Mouse (Mus musculus) embryonic facial prominence, embryonic 10.5 days (tissue): ENCODE results near the gene Gm21680. TPM values are rescaled to one million over a fixed set of nuclear protein-coding genes. Genes with fewer than 3 reads are reported as not detected.
"Not testable (repeated sequence)": the region's sequence is repeated elsewhere in the genome, so short reads cannot be mapped to it uniquely, and the experiment has no call there.

Experiments
- DNase-seq: peaks from one replicate; pipeline ENCODE4 v3.0.0-alpha.2; 2017; ENCODE audit warnings: low spot score
- H3K27ac ChIP-seq: fragments of 300-500 bp; sonication (generic); replicated peaks from 2 replicates; pipeline ENCODE4 v1.5.1; 2016; ENCODE audit warnings: mild to moderate bottlenecking
- H3K27me3 ChIP-seq: fragments of 300-500 bp; sonication (generic); replicated peaks from 2 replicates; pipeline ENCODE4 v1.6.1; 2016; ENCODE audit warnings: low read depth, mild to moderate bottlenecking; ENCODE audit not compliant: poor library complexity, severe bottlenecking
- H3K36me3 ChIP-seq: fragments of 300-500 bp; sonication (generic); replicated peaks from 2 replicates; pipeline ENCODE4 v1.6.1; 2016; ENCODE audit warnings: mild to moderate bottlenecking, moderate library complexity
- H3K4me1 ChIP-seq: fragments of 300-500 bp; sonication (generic); 2 replicates; pipeline ENCODE4 v1.6.1; 2016
- H3K4me3 ChIP-seq: fragments of 300-500 bp; sonication (generic); 2 replicates; pipeline ENCODE4 v1.5.1; 2016; ENCODE audit warnings: mild to moderate bottlenecking, moderate library complexity
- H3K9me3 ChIP-seq: fragments of 300-500 bp; sonication (generic); 2 replicates; pipeline ENCODE4 v1.6.1; 2016; ENCODE audit warnings: mild to moderate bottlenecking
- WGBS: fragments of 180-500 bp; shearing (Covaris S2); methylation state at CpG from one replicate; pipeline ENCODE4 v1.1.7; 2016; 5-methylcytosine and 5-hydroxymethylcytosine counted together
- polyA plus RNA-seq: library from polyadenylated mRNA; unstranded; fragments of >200 nt; fragmentation: Nextera tagmentation; extraction: Ambion mirVana; gene quantifications from 2 replicates; pipeline ENCODE4 v1.2.1, GENCODE M21; 2016

Gene Gm21680
- 0.09 and 0.13 TPM in 2 replicates for polyA plus RNA-seq

GRCm38 (mm10) chr5:25972563-25972962 lies at the start of gene Gm21680:
TSS of gene Gm21680 (minus strand) at chr5:25972663.
- not testable (repeated sequence) for H3K4me1 ChIP-seq, H3K27me3 ChIP-seq, H3K9me3 ChIP-seq, H3K27ac ChIP-seq, H3K36me3 ChIP-seq, H3K4me3 ChIP-seq, DNase-seq
- WGBS, result no CpG with 5 or more reads among the region's 2 CpGs

GRCm38 (mm10) chr5:26007697-26008096 lies 35.2 kb upstream of the Gm21680 start:
- not testable (repeated sequence) for H3K9me3 ChIP-seq, H3K4me3 ChIP-seq, H3K27ac ChIP-seq, H3K36me3 ChIP-seq, H3K4me1 ChIP-seq, DNase-seq
- 72% methylated on average over 7 of the region's 7 CpGs for WGBS
- H3K27me3 ChIP-seq, result peaks cover 16% of the 10 kb centered on the region

- WGBS, result 17% methylated on average over 45 of the region's 45 CpGs
- H3K27ac ChIP-seq, H3K4me1 ChIP-seq, H3K36me3 ChIP-seq, H3K9me3 ChIP-seq: not testable (repeated sequence)
- peak; percentile 64 for DNase-seq
- H3K4me3 ChIP-seq, result peak overlapping the region; percentile 47
- H3K27me3 ChIP-seq, result peaks cover 16% of the 10 kb centered on the region
Measured at GRCm38 (mm10) chr5:26006937-26007695, 34.7 kb upstream of the Gm21680 start.

GRCm38 (mm10) chr5:26004698-26005097 lies 32.2 kb upstream of the Gm21680 start, which contains the start of gene Gm1979:
TSS of gene Gm1979 (minus strand) at chr5:26004798.
- H3K9me3 ChIP-seq, H3K4me3 ChIP-seq, H3K4me1 ChIP-seq, H3K27ac ChIP-seq, H3K36me3 ChIP-seq, DNase-seq: not testable (repeated sequence)
- H3K27me3 ChIP-seq, result peaks cover 16% of the 10 kb centered on the region
- 95% methylated on average over 1 of the region's 2 CpGs for WGBS

GRCm38 (mm10) chr5:25988550-25988949 lies 16.1 kb upstream of the Gm21680 start, which contains the start of gene Gm21698:
TSS of gene Gm21698 (minus strand) at chr5:25988650.
- H3K4me3 ChIP-seq, H3K27me3 ChIP-seq, H3K27ac ChIP-seq, H3K4me1 ChIP-seq, DNase-seq, H3K36me3 ChIP-seq, H3K9me3 ChIP-seq: not testable (repeated sequence)
- no CpG with 5 or more reads among the region's 3 CpGs for WGBS

GRCm38 (mm10) chr5:25957050-25957449 lies 15.4 kb downstream of the Gm21680 start:
- not testable (repeated sequence) for H3K9me3 ChIP-seq, H3K4me1 ChIP-seq, H3K36me3 ChIP-seq, DNase-seq, H3K27ac ChIP-seq
- H3K4me3 ChIP-seq, result peak overlapping the region; percentile 40; the same call in 1 of the 2 replicates
- H3K27me3 ChIP-seq, result peaks cover 13% of the 10 kb centered on the region
- 58% methylated on average over 17 of the region's 17 CpGs for WGBS

GRCm38 (mm10) chr5:25956611-25957010 lies 15.9 kb downstream of the Gm21680 start:
- not testable (repeated sequence) for H3K36me3 ChIP-seq, H3K9me3 ChIP-seq, H3K4me1 ChIP-seq, H3K27ac ChIP-seq
- H3K4me3 ChIP-seq, result peak overlapping the region; percentile 40
- peak; percentile 33 for DNase-seq
- peaks cover 13% of the 10 kb centered on the region for H3K27me3 ChIP-seq
- WGBS, result 28% methylated on average over 32 of the region's 32 CpGs

GRCm38 (mm10) chr5:25954317-25954716 lies 18.1 kb downstream of the Gm21680 start, which contains the start of gene Gm21671:
TSS of gene Gm21671 (minus strand) at chr5:25954417.
- H3K36me3 ChIP-seq, DNase-seq, H3K4me1 ChIP-seq, H3K4me3 ChIP-seq, H3K27ac ChIP-seq, H3K9me3 ChIP-seq: not testable (repeated sequence)
- H3K27me3 ChIP-seq, result peaks cover 13% of the 10 kb centered on the region
- 82% methylated on average over 2 of the region's 2 CpGs for WGBS

GRCm38 (mm10) chr5:25945391-25945790 lies 27.1 kb downstream of the Gm21680 start:
- not testable (repeated sequence) for DNase-seq, H3K9me3 ChIP-seq, H3K27me3 ChIP-seq, H3K36me3 ChIP-seq, H3K27ac ChIP-seq, H3K4me1 ChIP-seq, H3K4me3 ChIP-seq
- WGBS, result 87% methylated on average over 2 of the region's 2 CpGs

GRCm38 (mm10) chr5:25942281-25942680 lies 30.2 kb downstream of the Gm21680 start, which contains the start of gene Gm21663:
TSS of gene Gm21663 (minus strand) at chr5:25942381.
- not testable (repeated sequence) for H3K36me3 ChIP-seq, H3K27me3 ChIP-seq, H3K4me1 ChIP-seq, DNase-seq, H3K27ac ChIP-seq, H3K4me3 ChIP-seq, H3K9me3 ChIP-seq
- WGBS, result 64% methylated on average over 2 of the region's 2 CpGs

Other genes starting within 250 kb of the Gm21680 start
- gene Actr3b, start 212.7 kb downstream of the Gm21680 start, polyA plus RNA-seq, result 5.8 and 7.2 TPM in 2 replicates
- not detected in 2 replicates for gene Gm21663, start 30.3 kb downstream of the Gm21680 start, polyA plus RNA-seq
- not detected in 2 replicates for gene Gm21671, start 18.2 kb downstream of the Gm21680 start, polyA plus RNA-seq
- 0.09 and 0.12 TPM in 2 replicates for gene Gm21698, start 16.0 kb upstream of the Gm21680 start, polyA plus RNA-seq
- gene Gm1979, start 32.1 kb upstream of the Gm21680 start, polyA plus RNA-seq, result 0.09 TPM in 1 of 2 replicates, not detected in the other
- 0.09 TPM in 1 of 2 replicates, not detected in the other for gene Gm5862, start 50.3 kb upstream of the Gm21680 start, polyA plus RNA-seq
- 0.11 and 0.19 TPM in 2 replicates for gene Speer4a, start 66.9 kb upstream of the Gm21680 start, polyA plus RNA-seq
- gene Gm7347, start 85.9 kb upstream of the Gm21680 start, polyA plus RNA-seq, result not detected in 2 replicates
- gene Gm10471, start 116.6 kb upstream of the Gm21680 start, polyA plus RNA-seq, result not detected in 2 replicates
- gene 5031410I06Rik, start 132.7 kb upstream of the Gm21680 start, polyA plus RNA-seq, result 0.09 and 0.16 TPM in 2 replicates
- gene Gm10220, start 148.8 kb upstream of the Gm21680 start, polyA plus RNA-seq, result 0.06 TPM in 1 of 2 replicates, not detected in the other